Mouse (Mus musculus) forebrain, embryonic 12.5 days (tissue): ENCODE measurements around the gene Mark2. TPM values are rescaled to one million over a fixed set of nuclear protein-coding genes. Genes with fewer than 3 reads are reported as not detected.
"Not testable (repeated sequence)": the region's sequence is repeated elsewhere in the genome, so short reads cannot be mapped to it uniquely, and the experiment has no call there.

Experiments used
- ATAC-seq: fragments of 200-750 bp; cut with Nextera tagmentation; 2 replicates; pipeline ENCODE4 v1.8.0; 2017; ENCODE audit warnings: moderate TSS enrichment; ENCODE audit not compliant: low FRiP score
- H3K27ac ChIP-seq: fragments of 300-500 bp; sonication (generic); 2 replicates; pipeline ENCODE4 v1.5.1; 2016; ENCODE audit warnings: mild to moderate bottlenecking
- H3K27me3 ChIP-seq: fragments of 300-500 bp; sonication (generic); 2 replicates; pipeline ENCODE4 v1.6.1; 2016; ENCODE audit warnings: mild to moderate bottlenecking
- H3K36me3 ChIP-seq: fragments of 300-500 bp; sonication (generic); replicated peaks from 2 replicates; pipeline ENCODE4 v1.6.1; 2016; ENCODE audit warnings: mild to moderate bottlenecking
- H3K4me1 ChIP-seq: fragments of 300-500 bp; sonication (generic); 2 replicates; pipeline ENCODE4 v1.6.1; 2016
- H3K4me2 ChIP-seq: fragments of 300-500 bp; sonication (generic); 2 replicates; pipeline ENCODE4 v1.6.1; 2016; ENCODE audit warnings: mild to moderate bottlenecking, moderate library complexity
- H3K4me3 ChIP-seq: fragments of 300-500 bp; sonication (generic); replicated peaks from 2 replicates; pipeline ENCODE4 v1.5.1; 2016; ENCODE audit warnings: mild to moderate bottlenecking
- H3K9ac ChIP-seq: fragments of 300-500 bp; sonication (generic); 2 replicates; pipeline ENCODE4 v1.6.1; 2016; ENCODE audit warnings: mild to moderate bottlenecking
- H3K9me3 ChIP-seq: fragments of 300-500 bp; sonication (generic); 2 replicates; pipeline ENCODE4 v1.6.1; 2016
- WGBS: fragments of 180-500 bp; shearing (Covaris S2); methylation state at CpG from one replicate; pipeline ENCODE4 v1.1.7; 2016; 5-methylcytosine and 5-hydroxymethylcytosine counted together
- polyA plus RNA-seq: library from polyadenylated mRNA; unstranded; fragments of >200 nt; fragmentation: Nextera tagmentation; extraction: Ambion mirVana; gene quantifications from 2 replicates; pipeline ENCODE4 v1.2.1, GENCODE M21; 2016

Gene Mark2
- polyA plus RNA-seq, result 47.6 and 53.5 TPM in 2 replicates

- peak; percentile 94 for ATAC-seq
- Histone ChIP-seq H3K27ac (peak within 1 kb of the TSS; percentile 90), H3K9me3 (no peaks in the 10 kb centered on the region), H3K4me3 (peak within 1 kb of the TSS; percentile 79), H3K27me3 (no peaks in the 10 kb centered on the region), H3K9ac (peak within 1 kb of the TSS; percentile 95), H3K4me1 (peaks cover 36% of the 10 kb centered on the region), H3K4me2 (peak within 1 kb of the TSS; percentile 96), H3K36me3 (no peaks in the 10 kb centered on the region)
- 2% methylated on average over 60 of the region's 63 CpGs for WGBS
Measured at GRCm38 (mm10) chr19:7341512-7342397, at the start of gene Mark2. TSS of gene Mark2 (minus strand) at chr19:7341860.

- no peak overlapping the region for H3K27ac ChIP-seq
- H3K27me3 ChIP-seq, result no peaks in the 10 kb centered on the region
- no peak for ATAC-seq
- no peak overlapping the region for H3K4me2 ChIP-seq
- peaks cover 16% of the 10 kb centered on the region for H3K4me1 ChIP-seq
- no peak overlapping the region for H3K9ac ChIP-seq
- H3K9me3 ChIP-seq, result peaks cover 11% of the 10 kb centered on the region; the same call in 1 of the 2 replicates
- WGBS, result 88% methylated on average over 6 of the region's 6 CpGs
- H3K36me3 ChIP-seq, result peaks cover 3% of the 10 kb centered on the region; the same call in 1 of the 2 replicates
- H3K4me3 ChIP-seq, result no peak overlapping the region
Measured at GRCm38 (mm10) chr19:7388488-7388887, 46.8 kb upstream of the Mark2 start.

GRCm38 (mm10) chr19:7386042-7386441 lies 44.4 kb upstream of the Mark2 start:
- no peak overlapping the region for H3K9ac ChIP-seq
- H3K4me3 ChIP-seq, result no peak overlapping the region
- H3K4me1 ChIP-seq, result peaks cover 29% of the 10 kb centered on the region
- WGBS, result 39% methylated on average over 2 of the region's 2 CpGs
- no peaks in the 10 kb centered on the region for H3K27me3 ChIP-seq
- peaks cover 3% of the 10 kb centered on the region; the same call in 1 of the 2 replicates for H3K36me3 ChIP-seq
- ATAC-seq, result no peak
- H3K4me2 ChIP-seq, result no peak overlapping the region
- H3K27ac ChIP-seq, result no peak overlapping the region
- H3K9me3 ChIP-seq, result peaks cover 11% of the 10 kb centered on the region; the same call in 1 of the 2 replicates

GRCm38 (mm10) chr19:7382903-7383865 lies 41.5 kb upstream of the Mark2 start, which contains the start of gene Spindoc:
TSS of gene Spindoc (minus strand) at chr19:7382994.
- under 1% methylated on average over 52 of the region's 52 CpGs for WGBS
- Histone ChIP-seq H3K4me3 (peak within 1 kb of the TSS; percentile 88), H3K27me3 (no peaks in the 10 kb centered on the region), H3K9ac (peak within 1 kb of the TSS; percentile 92), H3K4me2 (peak within 1 kb of the TSS; percentile 80), H3K27ac (peak within 1 kb of the TSS; percentile 97), H3K9me3 (no peaks in the 10 kb centered on the region), H3K4me1 (peaks cover 46% of the 10 kb centered on the region), H3K36me3 (peaks cover 11% of the 10 kb centered on the region)
- peak; percentile 100 for ATAC-seq

- H3K36me3 ChIP-seq, result peaks cover 11% of the 10 kb centered on the region
- peak overlapping the region; percentile 97 for H3K27ac ChIP-seq
- peak; percentile 54 for ATAC-seq
- H3K4me2 ChIP-seq, result peak overlapping the region; percentile 80
- H3K9me3 ChIP-seq, result no peaks in the 10 kb centered on the region
- peak overlapping the region; percentile 88 for H3K4me3 ChIP-seq
- peak overlapping the region; percentile 92 for H3K9ac ChIP-seq
- H3K4me1 ChIP-seq, result peaks cover 46% of the 10 kb centered on the region
- no peaks in the 10 kb centered on the region for H3K27me3 ChIP-seq
- 1% methylated on average over 52 of the region's 60 CpGs for WGBS
Measured at GRCm38 (mm10) chr19:7382248-7382902, 40.7 kb upstream of the Mark2 start.

- ATAC-seq, result no peak
- Histone ChIP-seq H3K27ac (peak overlapping the region; percentile 97), H3K36me3 (peaks cover 12% of the 10 kb centered on the region), H3K4me1 (peaks cover 46% of the 10 kb centered on the region), H3K9me3 (no peaks in the 10 kb centered on the region), H3K4me3 (peak overlapping the region; percentile 88), H3K27me3 (no peaks in the 10 kb centered on the region), H3K4me2 (peak overlapping the region; percentile 80), H3K9ac (peak overlapping the region; percentile 92)
- WGBS, result 2% methylated on average over 8 of the region's 8 CpGs
Measured at GRCm38 (mm10) chr19:7381906-7382247, 40.2 kb upstream of the Mark2 start.

GRCm38 (mm10) chr19:7377639-7378038 lies 36.0 kb upstream of the Mark2 start:
- Histone ChIP-seq H3K4me1 (peaks cover 27% of the 10 kb centered on the region), H3K36me3 (peaks cover 54% of the 10 kb centered on the region)
- 90% methylated on average over 2 of the region's 2 CpGs for WGBS

GRCm38 (mm10) chr19:7374491-7374890 lies 32.8 kb upstream of the Mark2 start:
- no peak for ATAC-seq
- H3K27ac ChIP-seq, result no peak overlapping the region
- H3K36me3 ChIP-seq, result peaks cover 79% of the 10 kb centered on the region
- no peak overlapping the region for H3K4me2 ChIP-seq
- WGBS, result 98% methylated on average over 8 of the region's 8 CpGs
- no peak overlapping the region for H3K4me3 ChIP-seq
- H3K27me3 ChIP-seq, result no peaks in the 10 kb centered on the region
- peaks cover 3% of the 10 kb centered on the region; the same call in 1 of the 2 replicates for H3K4me1 ChIP-seq
- no peak overlapping the region for H3K9ac ChIP-seq
- H3K9me3 ChIP-seq, result no peaks in the 10 kb centered on the region

More at GRCm38 (mm10) chr19:7377639-7378038, 36.0 kb upstream of the Mark2 start:
- H3K27ac ChIP-seq, result no peak overlapping the region
- H3K9ac ChIP-seq, result no peak overlapping the region
- H3K9me3 ChIP-seq, result no peaks in the 10 kb centered on the region
- no peak overlapping the region for H3K4me2 ChIP-seq
- no peak for ATAC-seq
- H3K4me3 ChIP-seq, result no peak overlapping the region
- H3K27me3 ChIP-seq, result no peaks in the 10 kb centered on the region

- H3K4me3 ChIP-seq, H3K9ac ChIP-seq, ATAC-seq, H3K4me1 ChIP-seq, H3K9me3 ChIP-seq, H3K4me2 ChIP-seq, H3K27ac ChIP-seq, H3K27me3 ChIP-seq: not testable (repeated sequence)
- 94% methylated on average over 4 of the region's 4 CpGs for WGBS
- H3K36me3 ChIP-seq, result peaks cover 79% of the 10 kb centered on the region
Measured at GRCm38 (mm10) chr19:7369469-7369868, 27.8 kb upstream of the Mark2 start.

- Histone ChIP-seq H3K27ac (no peak overlapping the region), H3K27me3 (no peaks in the 10 kb centered on the region), H3K36me3 (peaks cover 21% of the 10 kb centered on the region), H3K4me1 (no peaks in the 10 kb centered on the region), H3K4me2 (no peak overlapping the region), H3K9me3 (no peaks in the 10 kb centered on the region), H3K4me3 (no peak overlapping the region), H3K9ac (no peak overlapping the region)
- 39% methylated on average over 6 of the region's 6 CpGs for WGBS
- no peak for ATAC-seq
Measured at GRCm38 (mm10) chr19:7353636-7354035, 12.0 kb upstream of the Mark2 start.

GRCm38 (mm10) chr19:7352809-7353495 lies 11.3 kb upstream of the Mark2 start:
- no peak for ATAC-seq
- peaks cover 14% of the 10 kb centered on the region for H3K36me3 ChIP-seq
- no peaks in the 10 kb centered on the region for H3K4me1 ChIP-seq
- no peak overlapping the region for H3K9ac ChIP-seq
- no peaks in the 10 kb centered on the region for H3K27me3 ChIP-seq
- H3K4me2 ChIP-seq, result no peak overlapping the region
- H3K27ac ChIP-seq, result no peak overlapping the region
- WGBS, result 90% methylated on average over 11 of the region's 11 CpGs
- H3K9me3 ChIP-seq, result no peaks in the 10 kb centered on the region
- no peak overlapping the region for H3K4me3 ChIP-seq
